Mouse (Mus musculus) testis, adult 2 months (tissue): ENCODE results near the gene Gpat3.

Experiments
- CTCF ChIP-seq: fragments of 200-500 bp; IDR thresholded peaks from 2 replicates; pipeline ENCODE4 v1.5.1; 2012; ENCODE audit warnings: low read depth, mild to moderate bottlenecking, inconsistent platforms, low read length, moderate library complexity; ENCODE audit not compliant: control insufficient read depth, insufficient read depth, insufficient replicate concordance
- POLR2A ChIP-seq: fragments of 200-500 bp; IDR thresholded peaks from 2 replicates; pipeline ENCODE4 v1.6.1; 2012; ENCODE audit warnings: low read depth, mild to moderate bottlenecking, inconsistent platforms, low read length, moderate library complexity; ENCODE audit not compliant: control insufficient read depth

- no peak for TF ChIP-seq POLR2A
- TF ChIP-seq CTCF, result no peak
Measured at GRCm38 (mm10) chr5:100875180-100875579, 29.7 kb downstream of the Gpat3 start.
